Mouse (Mus musculus): Measurements from ENCODE around the gene Ccdc39. TPM values are rescaled to one million over a fixed set of nuclear protein-coding genes. Genes with fewer than 3 reads are reported as not detected.

Ccdc39 gene
- total and polyA plus RNA-seq, 3 experiments: 0.96 to 6.1 TPM; not detected in 1

- no peaks in the 10 kb centered on the region for H3K9me3 ChIP-seq (replicated peaks; ENCODE audit: insufficient read depth, low read length)
- no peak overlapping the region for H3K9ac ChIP-seq (ENCODE audit: control insufficient read depth, low read depth, low read length, poor library complexity, severe bottlenecking)
- no peak overlapping the region for H3K27ac ChIP-seq (ENCODE audit: control insufficient read depth, low read depth, low read length)
- no peaks in the 10 kb centered on the region for H3K27me3 ChIP-seq (ENCODE audit: control insufficient read depth in 1 of 2, insufficient read depth in 2 of 2, low read length in 2 of 2)
- H3K4me3 ChIP-seq (ENCODE audit: control insufficient read depth in 1 of 2, insufficient read depth in 1 of 2, low read depth in 2 of 2, low read length in 2 of 2): no peak overlapping the region
- DNase-seq (ENCODE audit: low read depth, low spot score): peak; percentile 87
- peaks cover 0 to 5% of the 10 kb centered on the region in 2 experiments; a peak in 2 of 4 replicates for H3K36me3 ChIP-seq (ENCODE audit: control insufficient read depth in 1 of 2, insufficient read depth in 2 of 2, low read length in 2 of 2)
- peaks cover 0 to 3% of the 10 kb centered on the region in 2 experiments; a peak in 1 of 4 replicates for H3K4me1 ChIP-seq (ENCODE audit: control insufficient read depth in 1 of 2, insufficient read depth in 2 of 2, low read length in 2 of 2)
- no peaks in the 10 kb centered on the region for H3K79me2 ChIP-seq (ENCODE audit: control insufficient read depth, insufficient read depth, low read length, poor library complexity)
- no peak for TF ChIP-seq RCOR1 (IDR thresholded peaks at IDR 0.05; ENCODE audit: low read depth, low read length)
- TF ChIP-seq SMC3 (IDR thresholded peaks at IDR 0.05; ENCODE audit: low read depth, low read length): peak; percentile 96
- no peak; the same call in none of the 2 replicates for TF ChIP-seq RAD21 (IDR thresholded peaks at IDR 0.05; ENCODE audit: low read depth, low read length)
- no peak for TF ChIP-seq MEF2A (IDR thresholded peaks at IDR 0.05; ENCODE audit: extremely low read depth, insufficient replicate concordance, low read depth, low read length, poor library complexity, severe bottlenecking)
- TF ChIP-seq USF1 (IDR thresholded peaks at IDR 0.05; ENCODE audit: low read depth, low read length): no peak
- no peak for TF ChIP-seq MAFK (IDR thresholded peaks at IDR 0.05; ENCODE audit: borderline replicate concordance, low read depth, low read length)
- no peak for TF ChIP-seq HCFC1 (IDR thresholded peaks at IDR 0.05; ENCODE audit: low read depth, low read length)
- no peak for TF ChIP-seq KAT2A (conservative IDR thresholded peaks at IDR 0.05; ENCODE audit: low read depth, low read length)
- TF ChIP-seq ZC3H11A (IDR thresholded peaks at IDR 0.05; ENCODE audit: low read depth, low read length): peak; percentile 99
- no peak for TF ChIP-seq CHD1 (IDR thresholded peaks at IDR 0.05; ENCODE audit: low read depth, low read length)
- TF ChIP-seq MAX (IDR thresholded peaks at IDR 0.05; ENCODE audit: low read length): no peak
- no peak for TF ChIP-seq TAL1 (IDR thresholded peaks at IDR 0.05; ENCODE audit: low read length)
- TF ChIP-seq CTCF (IDR thresholded peaks at IDR 0.05 in 2 of 3, conservative IDR thresholded peaks at IDR 0.05 in 1 of 3; ENCODE audit: control insufficient read depth in 1 of 3, insufficient read depth in 1 of 3, low read depth in 2 of 3, low read length in 3 of 3, poor library complexity in 1 of 3, severe bottlenecking in 1 of 3): peak; percentile 78 to 97 (median 81)
- TF ChIP-seq MAZ (IDR thresholded peaks at IDR 0.05; ENCODE audit: low read depth, low read length): no peak
- TF ChIP-seq UBTF (IDR thresholded peaks at IDR 0.05; ENCODE audit: borderline replicate concordance, insufficient read depth, low read depth, low read length): no peak
- no peak for TF ChIP-seq ZKSCAN1 (IDR thresholded peaks at IDR 0.05; ENCODE audit: low read depth, low read length)
- no peak for TF ChIP-seq TBP (IDR thresholded peaks at IDR 0.05; ENCODE audit: low read depth, low read length)
- TF ChIP-seq NRF1 (IDR thresholded peaks at IDR 0.05; ENCODE audit: insufficient read depth, low read depth, low read length, poor library complexity, severe bottlenecking): no peak
- TF ChIP-seq JUND (IDR thresholded peaks at IDR 0.05; ENCODE audit: low read depth, low read length): peak; percentile 21; the same call in 1 of the 2 replicates
- no peak for TF ChIP-seq EP300 (IDR thresholded peaks at IDR 0.05; ENCODE audit: low read depth in 1 of 2, low read length in 2 of 2)
- no peak for TF ChIP-seq POLR2A (IDR thresholded peaks at IDR 0.05; ENCODE audit: control insufficient read depth in 1 of 2, insufficient read depth in 1 of 2, low read depth in 1 of 2, low read length in 2 of 2, poor library complexity in 1 of 2)
- TF ChIP-seq ETS1 (IDR thresholded peaks at IDR 0.05; ENCODE audit: low read depth, low read length): no peak
- no peak for TF ChIP-seq TCF12 (IDR thresholded peaks at IDR 0.05; ENCODE audit: low read depth, low read length)
- TF ChIP-seq GATA1 (IDR thresholded peaks at IDR 0.05; ENCODE audit: low read depth, low read length): no peak
- no peak for TF ChIP-seq E2F4 (IDR thresholded peaks at IDR 0.05; ENCODE audit: borderline replicate concordance, low read depth, low read length)
- no peak for TF ChIP-seq MXI1 (IDR thresholded peaks at IDR 0.05; ENCODE audit: low read depth, low read length)
- TF ChIP-seq MYB (IDR thresholded peaks at IDR 0.05; ENCODE audit: low read depth, low read length): no peak
- TF ChIP-seq NELFE (IDR thresholded peaks at IDR 0.05; ENCODE audit: low read depth, low read length): no peak
- no peak for TF ChIP-seq MYC (IDR thresholded peaks at IDR 0.05; ENCODE audit: low read depth, low read length)
- TF ChIP-seq USF2 (IDR thresholded peaks at IDR 0.05; ENCODE audit: borderline replicate concordance in 1 of 2, insufficient read depth in 1 of 2, low read depth in 1 of 2, low read length in 2 of 2): no peak
- no peak for TF ChIP-seq CHD2 (IDR thresholded peaks at IDR 0.05; ENCODE audit: low read length)
- TF ChIP-seq POLR2AphosphoS2 (IDR thresholded peaks at IDR 0.05; ENCODE audit: low read length): no peak
- TF ChIP-seq SIN3A (IDR thresholded peaks at IDR 0.05; ENCODE audit: low read length): peak; percentile 48; the same call in 1 of the 2 replicates
- TF ChIP-seq ZNF384 (IDR thresholded peaks at IDR 0.05; ENCODE audit: low read depth, low read length): peak; percentile 30; the same call in 1 of the 2 replicates
- TF ChIP-seq ZMIZ1 (IDR thresholded peaks at IDR 0.05; ENCODE audit: low read depth, low read length): no peak
- no peak for TF ChIP-seq GABPA (IDR thresholded peaks at IDR 0.05; ENCODE audit: low read depth, low read length)
Measured at GRCm38 (mm10) chr3:33824135-33824946, 19.8 kb downstream of the Ccdc39 start.

Measured in MEL (cell line).